Mouse (Mus musculus) MEL (cell line): ENCODE measurements around the gene Best3. TPM values are rescaled to one million over a fixed set of nuclear protein-coding genes. Genes with fewer than 3 reads are reported as not detected.
"Not testable (repeated sequence)": the region's sequence is repeated elsewhere in the genome, so short reads cannot be mapped to it uniquely, and the experiment has no call there.

Source experiments
- DNase-seq: peaks from one replicate; pipeline ENCODE4 v3.0.0; 2011; ENCODE audit warnings: low read depth, low spot score
- H3K27ac ChIP-seq: 2 replicates; pipeline ENCODE4 v1.5.1; 2012; ENCODE audit warnings: low read depth, mild to moderate bottlenecking, control low read depth, low read length, moderate library complexity; ENCODE audit not compliant: control insufficient read depth
- H3K27me3 ChIP-seq, 2 experiments: fragments of 150-350 bp in 1 of 2; sonication (generic) in 1 of 2; 2 replicates each; pipeline ENCODE4 v1.6.1; 2012; ENCODE audit warnings: low read length in 2 of 2, mild to moderate bottlenecking in 2 of 2, improper control_type of control experiment in 1 of 2, moderate library complexity in 1 of 2; ENCODE audit not compliant: insufficient read depth in 2 of 2, control insufficient read depth in 1 of 2
- H3K36me3 ChIP-seq, 2 experiments: 2 replicates each; pipeline ENCODE4 v1.6.1; 2012 to 2014; ENCODE audit warnings: low read length in 2 of 2, improper control_type of control experiment in 1 of 2, inconsistent platforms in 1 of 2, mild to moderate bottlenecking in 1 of 2; ENCODE audit not compliant: insufficient read depth in 2 of 2, control insufficient read depth in 1 of 2
- H3K4me1 ChIP-seq, 2 experiments: fragments of 150-350 bp in 1 of 2; sonication (generic) in 1 of 2; 2 replicates each; pipeline ENCODE4 v1.6.1; 2012; ENCODE audit warnings: low read length in 2 of 2, improper control_type of control experiment in 1 of 2, mild to moderate bottlenecking in 1 of 2; ENCODE audit not compliant: insufficient read depth in 2 of 2, control insufficient read depth in 1 of 2
- H3K4me3 ChIP-seq, 2 experiments: fragments of 150-350 bp in 1 of 2; sonication (generic) in 1 of 2; 2 replicates each; pipeline ENCODE4 v1.5.1; 2012; ENCODE audit warnings: low read depth in 2 of 2, low read length in 2 of 2, mild to moderate bottlenecking in 2 of 2, moderate library complexity in 2 of 2, control low read depth in 1 of 2, improper control_type of control experiment in 1 of 2; ENCODE audit not compliant: control insufficient read depth in 1 of 2, insufficient read depth in 1 of 2
- H3K79me2 ChIP-seq: 2 replicates; pipeline ENCODE4 v1.6.1; 2012; ENCODE audit warnings: mild to moderate bottlenecking, low read length, moderate library complexity; ENCODE audit not compliant: control insufficient read depth, poor library complexity, insufficient read depth
- H3K9ac ChIP-seq: 2 replicates; pipeline ENCODE4 v1.6.1; 2012; ENCODE audit warnings: low read depth, mild to moderate bottlenecking, control low read depth, low read length, moderate library complexity; ENCODE audit not compliant: control insufficient read depth, poor library complexity, severe bottlenecking
- H3K9me3 ChIP-seq: fragments of 150-350 bp; sonication (generic); replicated peaks from 2 replicates; pipeline ENCODE4 v1.6.1; 2012; ENCODE audit warnings: mild to moderate bottlenecking, low read length, improper control_type of control experiment, moderate library complexity; ENCODE audit not compliant: insufficient read depth
- BHLHE40 ChIP-seq: IDR thresholded peaks from 2 replicates; pipeline ENCODE4 v1.6.1; 2012; ENCODE audit warnings: low read depth, mild to moderate bottlenecking, inconsistent platforms, low read length, improper control_type of control experiment, borderline replicate concordance
- MAFK ChIP-seq: IDR thresholded peaks from 2 replicates; pipeline ENCODE4 v1.6.1; 2011; ENCODE audit warnings: low read depth, mild to moderate bottlenecking, low read length, improper control_type of control experiment, borderline replicate concordance
- MAX ChIP-seq: IDR thresholded peaks from 2 replicates; pipeline ENCODE4 v1.6.1; 2011; ENCODE audit warnings: low read length, improper control_type of control experiment
- MEF2A ChIP-seq: IDR thresholded peaks from 2 replicates; pipeline ENCODE4 v1.6.1; 2014; ENCODE audit warnings: low read depth, mild to moderate bottlenecking, inconsistent platforms, low read length, improper control_type of control experiment; ENCODE audit not compliant: poor library complexity, insufficient replicate concordance, severe bottlenecking; ENCODE audit errors: extremely low read depth
- MXI1 ChIP-seq: IDR thresholded peaks from 2 replicates; pipeline ENCODE4 v1.6.1; 2011; ENCODE audit warnings: mild to moderate bottlenecking, low read depth, low read length, improper control_type of control experiment
- MYC ChIP-seq: IDR thresholded peaks from 2 replicates; pipeline ENCODE4 v1.6.1; 2011; ENCODE audit warnings: low read depth, mild to moderate bottlenecking, low read length, improper control_type of control experiment, moderate library complexity
- POLR2A ChIP-seq, 2 experiments: IDR thresholded peaks; 2 replicates each; pipeline ENCODE4 v1.6.1; 2011 to 2012; ENCODE audit warnings: low read length in 2 of 2, mild to moderate bottlenecking in 2 of 2, control low read depth in 1 of 2, improper control_type of control experiment in 1 of 2, low read depth in 1 of 2, moderate library complexity in 1 of 2; ENCODE audit not compliant: control insufficient read depth in 1 of 2, insufficient read depth in 1 of 2, poor library complexity in 1 of 2
- TCF12 ChIP-seq: IDR thresholded peaks from 2 replicates; pipeline ENCODE4 v1.6.1; 2014; ENCODE audit warnings: low read depth, mild to moderate bottlenecking, inconsistent platforms, low read length, improper control_type of control experiment, moderate library complexity
- USF1 ChIP-seq: IDR thresholded peaks from 2 replicates; pipeline ENCODE4 v1.6.1; 2014; ENCODE audit warnings: low read depth, mild to moderate bottlenecking, inconsistent platforms, low read length, improper control_type of control experiment, moderate library complexity
- polyA plus RNA-seq, 2 experiments: library from polyadenylated mRNA; stranded (reverse) in 1 of 2; unstranded in 1 of 2; fragments of >175 nt in 1 of 2; fragments of >200 nt in 1 of 2; gene quantifications; 2 replicates each; pipeline versions ENCODE4 v1.2.1 to v1.2.4; 2012; ENCODE audit warnings: low replicate concordance in 2 of 2, low read depth in 1 of 2; ENCODE audit not compliant: insufficient read length in 2 of 2, insufficient read depth in 1 of 2, missing spikeins in 1 of 2
- total RNA-seq: library from RNA; depleted of rRNA; stranded (reverse); fragments of 300-350 nt; gene quantifications from 2 replicates; pipeline ENCODE4 v1.2.3, GENCODE M21; 2012

Gene Best3
- total and polyA plus RNA-seq, 3 experiments: not detected

- H3K9ac ChIP-seq: no peak overlapping the region
- no peaks in the 10 kb centered on the region for H3K27me3 ChIP-seq
- DNase-seq: no peak
- no peak overlapping the region for H3K27ac ChIP-seq
- H3K79me2 ChIP-seq: no peaks in the 10 kb centered on the region
- H3K4me3 ChIP-seq: no peak overlapping the region
- no peak for TF ChIP-seq MAFK
- peaks cover 0 to 9% of the 10 kb centered on the region in 2 experiments; a peak in 2 of 4 replicates for H3K4me1 ChIP-seq
- H3K36me3 ChIP-seq: no peaks in the 10 kb centered on the region; a peak in 1 of 4 replicates
- no peaks in the 10 kb centered on the region for H3K9me3 ChIP-seq
Observed at GRCm38 (mm10) chr10:117042295-117042694, 56.2 kb downstream of the Best3 start.

DNA sequence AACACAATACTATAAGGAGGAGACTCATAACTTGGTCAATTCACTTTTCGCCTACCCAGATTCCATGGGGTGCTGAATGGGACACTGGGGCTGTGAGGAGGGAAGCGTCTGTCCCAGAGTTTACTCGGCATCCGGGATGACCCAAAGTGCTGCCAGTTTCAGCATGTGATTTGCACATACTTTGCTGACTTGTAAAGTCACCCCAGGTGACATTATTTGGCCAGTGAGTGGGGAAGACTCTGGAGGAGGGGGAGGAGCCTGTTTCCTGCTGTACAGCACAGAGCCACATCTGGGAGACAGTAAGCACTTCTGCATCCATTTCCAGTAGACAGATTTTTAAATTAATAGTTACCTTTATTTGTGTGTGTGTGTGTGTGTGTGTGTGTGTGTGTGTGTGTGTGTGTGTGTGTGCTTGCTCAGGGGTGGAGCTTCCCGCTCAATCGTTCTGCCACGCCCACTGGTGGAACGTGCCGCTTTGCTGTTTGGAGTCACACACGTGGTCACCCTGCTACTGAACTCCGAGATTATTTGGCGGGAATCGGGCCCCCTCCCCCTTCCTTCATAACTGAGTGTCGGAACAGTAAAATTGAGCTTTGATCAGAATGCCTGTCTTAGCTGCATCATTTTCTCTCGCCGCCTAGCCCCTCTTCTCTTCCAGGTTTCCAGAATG lies 57.5 kb downstream of the Best3 start:
- H3K79me2 ChIP-seq, H3K4me1 ChIP-seq, H3K9me3 ChIP-seq, H3K27ac ChIP-seq, H3K36me3 ChIP-seq, H3K27me3 ChIP-seq: not testable (repeated sequence)
- Histone ChIP-seq H3K4me3 (peak overlapping the region; percentile 10 to 16; a peak in 3 of 4 replicates), H3K9ac (peak overlapping the region; percentile 48)
- DNase-seq: peak; percentile 80
- TF ChIP-seq USF1: 0 out of 2 replicates have a peak, but pooled peaks have one; percentile 31
- TF ChIP-seq BHLHE40: peak; percentile 82
- TF ChIP-seq MXI1: peak; percentile 83
- 0 out of 2 replicates have a peak, but pooled peaks have one; percentile 62 for TF ChIP-seq MYC
- TF ChIP-seq MAX: peak; percentile 74

GRCm38 (mm10) chr10:117045175-117046056 lies 59.3 kb downstream of the Best3 start, which contains the start of gene Lrrc10:
Lrrc10 (plus strand) TSS chr10:117045341.
- no peak for TF ChIP-seq TCF12
- TF ChIP-seq MEF2A: no peak
- TF ChIP-seq MXI1: no peak
- TF ChIP-seq POLR2A (IDR thresholded peaks at IDR 0.05; ENCODE audit: control insufficient read depth in 1 of 2, insufficient read depth in 1 of 2, low read depth in 1 of 2, low read length in 2 of 2, poor library complexity in 1 of 2): no peak
- TF ChIP-seq, all 39 proteins: peak for 0
- no peaks in the 10 kb centered on the region for H3K9me3 ChIP-seq
- H3K27me3 ChIP-seq: no peaks in the 10 kb centered on the region
- H3K27ac ChIP-seq: no peak within 1 kb of the TSS
- H3K4me3 ChIP-seq: peak within 1 kb of the TSS in 1 of 2 experiments; percentile 10; a peak in 2 of 4 replicates
- no peak for DNase-seq
- peaks cover 0 to 5% of the 10 kb centered on the region in 2 experiments; a peak in 2 of 4 replicates for H3K4me1 ChIP-seq
- H3K79me2 ChIP-seq: no peaks in the 10 kb centered on the region
- H3K9ac ChIP-seq: peak within 1 kb of the TSS; percentile 48
- peaks cover 0 to 4% of the 10 kb centered on the region in 2 experiments; a peak in 2 of 4 replicates for H3K36me3 ChIP-seq
